Mouse (Mus musculus) forebrain, embryonic 13.5 days (tissue): ENCODE measurements at regions not wholly inside any gene's neighbourhood (a gene's known extent, or its start where the extent isn't known, plus 50 kb on each side); places are given as distances from the start of the nearest gene placed in this dataset.

Experiments used
- ATAC-seq: fragments of 200-750 bp; cut with Nextera tagmentation; 2 replicates; pipeline ENCODE4 v1.8.0; 2017
- H3K27ac ChIP-seq: fragments of 300-500 bp; sonication (generic); 2 replicates; pipeline ENCODE4 v1.5.1; 2015; ENCODE audit warnings: inconsistent platforms, mild to moderate bottlenecking, moderate library complexity
- H3K27me3 ChIP-seq: fragments of 300-500 bp; sonication (generic); 2 replicates; pipeline ENCODE4 v1.6.1; 2015; ENCODE audit warnings: mild to moderate bottlenecking, inconsistent platforms
- H3K36me3 ChIP-seq: fragments of 300-500 bp; sonication (generic); 2 replicates; pipeline ENCODE4 v1.6.1; 2015; ENCODE audit warnings: mild to moderate bottlenecking, inconsistent platforms; ENCODE audit not compliant: poor library complexity, severe bottlenecking
- H3K4me1 ChIP-seq: fragments of 300-500 bp; sonication (generic); 2 replicates; pipeline ENCODE4 v1.6.1; 2015; ENCODE audit warnings: inconsistent platforms
- H3K4me2 ChIP-seq: fragments of 300-500 bp; sonication (generic); 2 replicates; pipeline ENCODE4 v1.6.1; 2015; ENCODE audit warnings: inconsistent platforms, mild to moderate bottlenecking, moderate library complexity
- H3K4me3 ChIP-seq: fragments of 300-500 bp; sonication (generic); 2 replicates; pipeline ENCODE4 v1.5.1; 2015; ENCODE audit warnings: mild to moderate bottlenecking, inconsistent platforms
- H3K9ac ChIP-seq: fragments of 300-500 bp; sonication (generic); 2 replicates; pipeline ENCODE4 v1.6.1; 2015; ENCODE audit warnings: mild to moderate bottlenecking, inconsistent platforms
- H3K9me3 ChIP-seq: fragments of 300-500 bp; sonication (generic); replicated peaks from 2 replicates; pipeline ENCODE4 v1.6.1; 2016; ENCODE audit warnings: inconsistent platforms
- WGBS: fragments of 180-500 bp; shearing (Covaris S2); methylation state at CpG from one replicate; pipeline ENCODE4 v1.1.7; 2015; 5-methylcytosine and 5-hydroxymethylcytosine counted together

DNA sequence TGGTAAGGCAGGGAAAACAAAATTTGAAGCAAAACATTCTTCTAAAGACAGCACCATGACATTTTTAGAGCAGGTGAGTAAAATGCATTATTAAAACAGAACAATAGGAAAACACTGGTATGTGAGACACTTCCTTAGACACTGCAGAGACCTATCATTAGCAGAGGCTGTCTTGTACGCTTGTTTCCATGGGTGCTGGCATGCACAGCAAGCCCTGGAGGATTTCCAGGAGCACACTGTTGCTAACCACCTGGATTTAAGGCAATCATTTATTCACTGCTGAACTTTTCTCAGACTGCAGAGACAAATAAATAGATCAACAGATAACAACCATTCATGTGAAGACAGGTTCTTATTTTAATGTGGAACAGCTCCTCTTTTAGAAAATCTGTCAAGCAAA, 127.7 kb downstream of the Pros1 start:
- Histone ChIP-seq H3K4me2 (no peak overlapping the region), H3K36me3 (no peaks in the 10 kb centered on the region), H3K4me1 (no peaks in the 10 kb centered on the region), H3K27me3 (no peaks in the 10 kb centered on the region), H3K4me3 (no peak overlapping the region), H3K9me3 (no peaks in the 10 kb centered on the region), H3K9ac (no peak overlapping the region), H3K27ac (no peak overlapping the region)
- ATAC-seq: no peak
- 61% methylated on average over 1 of the region's 1 CpGs for WGBS

DNA sequence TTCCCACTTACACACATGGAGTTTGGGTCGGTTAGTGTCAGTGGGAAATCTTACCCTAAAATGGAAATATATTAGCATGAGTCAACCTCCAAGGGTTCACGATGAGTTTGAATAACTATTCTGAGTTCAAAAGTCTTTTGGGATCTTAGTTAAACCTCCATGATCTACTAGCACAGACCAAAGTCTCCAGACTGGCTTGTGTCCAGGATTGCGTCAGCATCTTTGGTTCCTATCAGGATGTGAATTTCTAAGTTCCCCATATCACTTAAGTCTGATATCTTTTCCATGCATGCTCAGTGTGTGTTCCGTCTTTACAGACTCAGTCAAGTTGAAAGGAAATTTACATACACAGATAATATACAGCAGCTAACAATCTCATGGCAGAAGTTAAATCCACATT, 128.5 kb downstream of the Pros1 start:
- Histone ChIP-seq H3K4me1 (no peaks in the 10 kb centered on the region), H3K4me3 (no peak overlapping the region), H3K36me3 (no peaks in the 10 kb centered on the region), H3K27me3 (no peaks in the 10 kb centered on the region), H3K9me3 (no peaks in the 10 kb centered on the region), H3K27ac (no peak overlapping the region), H3K9ac (no peak overlapping the region), H3K4me2 (no peak overlapping the region)
- 76% methylated on average over 4 of the region's 4 CpGs for WGBS
- ATAC-seq: no peak

DNA sequence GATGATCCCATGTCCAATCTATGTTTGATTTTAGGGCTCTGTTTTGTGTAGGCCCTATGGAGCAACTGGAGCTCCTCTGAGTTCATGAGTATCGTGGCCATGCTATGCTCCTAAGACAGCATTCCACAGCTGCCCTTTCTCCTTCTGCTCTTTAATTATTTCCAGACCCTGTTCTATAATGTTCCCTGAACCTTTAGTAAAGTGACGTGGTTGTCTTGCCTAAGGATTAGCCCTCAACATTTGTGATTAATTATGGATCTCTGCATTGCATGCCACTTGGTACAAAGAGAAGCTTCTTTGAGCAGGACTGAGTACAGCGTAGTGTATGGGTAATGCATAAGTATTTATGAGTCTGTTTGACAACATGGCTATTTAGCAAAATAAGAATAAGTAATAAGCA, 141.4 kb downstream of the Pros1 start:
- no peak for ATAC-seq
- H3K27ac ChIP-seq: no peak overlapping the region
- H3K4me3 ChIP-seq: no peak overlapping the region
- H3K9me3 ChIP-seq: no peaks in the 10 kb centered on the region
- H3K4me2 ChIP-seq: no peak overlapping the region
- H3K27me3 ChIP-seq: no peaks in the 10 kb centered on the region
- H3K9ac ChIP-seq: no peak overlapping the region
- 80% methylated on average over 3 of the region's 3 CpGs for WGBS
- H3K36me3 ChIP-seq: no peaks in the 10 kb centered on the region
- H3K4me1 ChIP-seq: no peaks in the 10 kb centered on the region

DNA sequence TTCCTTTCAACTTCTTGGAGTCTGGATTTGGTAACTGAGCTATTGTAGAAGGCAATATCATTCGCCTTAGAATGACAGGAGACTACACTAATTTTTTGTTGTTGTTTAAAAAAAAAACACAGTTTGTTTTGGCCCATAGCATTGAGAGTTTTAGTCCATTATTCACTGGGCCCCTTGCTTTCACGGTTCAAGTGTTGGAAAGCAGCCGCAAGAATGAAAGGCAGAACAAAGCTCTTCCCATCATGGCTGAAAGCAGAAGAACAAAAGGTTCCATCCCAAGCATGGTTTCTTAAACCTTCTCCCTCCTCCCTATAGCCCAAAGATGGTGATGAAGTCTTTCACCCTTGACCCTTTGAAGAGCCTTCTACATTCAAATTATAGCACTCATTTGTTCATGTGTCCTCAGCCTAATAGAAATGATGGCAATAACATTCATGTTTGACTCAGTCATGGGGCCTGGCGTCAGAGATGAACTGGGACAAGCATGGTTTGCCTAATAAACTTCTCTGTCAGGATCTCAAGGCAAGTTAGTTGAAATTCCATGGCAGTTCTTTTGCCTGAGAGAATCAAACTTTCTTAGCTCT, 157.1 kb downstream of the Pros1 start:
- no peak overlapping the region for H3K27ac ChIP-seq

DNA sequence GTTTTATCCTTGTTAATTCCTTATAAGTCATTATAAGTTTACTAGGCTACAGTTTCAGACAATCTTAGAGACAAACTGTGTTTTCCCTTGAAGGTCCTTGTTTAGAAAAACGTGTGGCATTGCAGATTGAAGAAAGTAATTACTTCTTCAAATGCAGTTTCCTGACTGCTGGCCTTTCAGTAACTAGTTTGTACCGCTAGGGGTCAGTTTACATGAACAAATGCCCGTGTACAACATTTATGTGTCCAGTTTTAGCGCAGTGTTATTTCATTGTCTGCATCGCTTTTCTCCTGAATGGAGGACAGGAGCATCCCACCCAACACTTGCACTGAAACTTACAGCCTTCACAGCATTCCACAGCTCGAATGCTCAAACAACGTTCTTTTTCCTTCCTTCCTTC, 160.3 kb downstream of the Pros1 start:
- Histone ChIP-seq H3K4me1 (no peaks in the 10 kb centered on the region), H3K9ac (no peak overlapping the region), H3K4me2 (no peak overlapping the region), H3K9me3 (no peaks in the 10 kb centered on the region), H3K27me3 (no peaks in the 10 kb centered on the region), H3K4me3 (no peak overlapping the region), H3K27ac (no peak overlapping the region), H3K36me3 (no peaks in the 10 kb centered on the region)
- WGBS: 39% methylated on average over 7 of the region's 7 CpGs
- no peak for ATAC-seq

More for the DNA sequence above, 157.1 kb downstream of the Pros1 start:
- Histone ChIP-seq H3K4me2 (no peak overlapping the region), H3K36me3 (no peaks in the 10 kb centered on the region), H3K27me3 (no peaks in the 10 kb centered on the region), H3K4me1 (no peaks in the 10 kb centered on the region), H3K9me3 (no peaks in the 10 kb centered on the region), H3K9ac (no peak overlapping the region), H3K4me3 (no peak overlapping the region)
- WGBS: 18% methylated on average over 4 of the region's 4 CpGs
- no peak for ATAC-seq

DNA sequence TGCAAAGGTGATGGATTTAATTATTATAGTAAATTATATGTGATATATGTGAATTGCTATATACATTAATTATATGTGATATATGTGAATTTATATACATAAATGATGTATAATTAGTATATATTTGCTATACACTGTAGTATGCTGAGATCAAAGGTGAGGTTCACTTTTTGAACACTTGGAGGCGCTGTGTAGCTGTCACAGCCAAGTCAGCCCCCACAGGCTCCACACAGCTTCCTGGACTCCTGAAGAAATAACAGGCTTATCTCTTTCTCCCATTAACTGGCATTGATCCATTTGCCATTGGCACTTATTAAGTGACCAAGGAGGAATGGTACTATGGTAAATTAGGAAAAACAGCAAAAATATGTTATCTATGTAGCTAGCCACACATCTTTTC, 162.0 kb downstream of the Pros1 start:
- Histone ChIP-seq H3K4me3 (no peak overlapping the region), H3K9me3 (no peaks in the 10 kb centered on the region), H3K27ac (no peak overlapping the region), H3K4me1 (no peaks in the 10 kb centered on the region), H3K4me2 (no peak overlapping the region), H3K36me3 (no peaks in the 10 kb centered on the region), H3K27me3 (no peaks in the 10 kb centered on the region), H3K9ac (no peak overlapping the region)
- WGBS: 31% methylated on average over 1 of the region's 1 CpGs
- ATAC-seq: peak; percentile 68; the same call in 1 of the 2 replicates

DNA sequence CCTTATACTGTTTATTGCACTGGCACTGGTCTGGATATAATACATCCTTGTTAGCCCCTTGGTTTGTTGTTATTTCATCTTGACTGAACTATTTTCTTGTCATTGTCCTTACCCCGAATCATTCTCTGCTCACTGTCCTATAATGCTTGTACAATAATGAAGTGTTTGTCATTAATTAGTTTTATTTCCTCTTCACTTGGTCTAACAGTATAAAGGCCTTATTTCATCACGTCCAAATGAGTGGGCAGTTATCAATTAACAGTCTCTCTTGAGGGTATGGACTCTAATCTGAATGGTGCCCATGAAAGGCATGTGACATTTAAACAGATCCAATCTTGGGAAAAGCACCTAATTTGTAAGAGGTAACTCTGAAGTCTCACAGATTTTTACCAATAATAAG, 162.6 kb downstream of the Pros1 start:
- 22% methylated on average over 2 of the region's 2 CpGs for WGBS
- no peak overlapping the region for H3K4me3 ChIP-seq
- no peak overlapping the region for H3K4me2 ChIP-seq
- no peak overlapping the region for H3K9ac ChIP-seq
- ATAC-seq: peak; percentile 21; the same call in 1 of the 2 replicates
- no peaks in the 10 kb centered on the region for H3K4me1 ChIP-seq
- H3K27me3 ChIP-seq: no peaks in the 10 kb centered on the region
- H3K36me3 ChIP-seq: no peaks in the 10 kb centered on the region
- no peaks in the 10 kb centered on the region for H3K9me3 ChIP-seq
- H3K27ac ChIP-seq: no peak overlapping the region

DNA sequence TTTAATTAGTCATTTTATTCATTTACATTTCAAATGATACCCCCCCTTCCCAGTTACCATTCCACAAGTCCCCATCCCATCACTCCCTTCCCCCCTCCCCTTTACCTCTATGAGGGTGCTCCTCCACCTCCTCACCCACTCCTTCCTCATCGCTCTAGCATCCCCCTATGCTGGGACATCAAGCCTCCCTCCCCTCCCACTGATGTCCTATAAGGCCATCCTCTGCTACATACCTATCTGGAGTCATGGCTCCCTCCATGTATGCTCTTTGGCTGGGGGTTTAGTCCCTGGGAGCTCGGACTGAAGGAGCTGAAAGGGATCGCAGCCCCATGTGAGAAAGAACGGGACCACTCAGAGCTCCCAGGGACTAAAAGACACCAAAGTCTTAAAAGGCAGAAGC, 176.3 kb downstream of the Pros1 start:
- Histone ChIP-seq H3K4me3 (no peak overlapping the region), H3K4me1 (peaks cover 22% of the 10 kb centered on the region), H3K27me3 (no peaks in the 10 kb centered on the region), H3K9me3 (no peaks in the 10 kb centered on the region), H3K27ac (peak overlapping the region; percentile 65), H3K9ac (no peak overlapping the region), H3K4me2 (peak overlapping the region; percentile 31), H3K36me3 (no peaks in the 10 kb centered on the region)
- ATAC-seq: peak; percentile 63; the same call in 1 of the 2 replicates
- WGBS: 54% methylated on average over 4 of the region's 4 CpGs

DNA sequence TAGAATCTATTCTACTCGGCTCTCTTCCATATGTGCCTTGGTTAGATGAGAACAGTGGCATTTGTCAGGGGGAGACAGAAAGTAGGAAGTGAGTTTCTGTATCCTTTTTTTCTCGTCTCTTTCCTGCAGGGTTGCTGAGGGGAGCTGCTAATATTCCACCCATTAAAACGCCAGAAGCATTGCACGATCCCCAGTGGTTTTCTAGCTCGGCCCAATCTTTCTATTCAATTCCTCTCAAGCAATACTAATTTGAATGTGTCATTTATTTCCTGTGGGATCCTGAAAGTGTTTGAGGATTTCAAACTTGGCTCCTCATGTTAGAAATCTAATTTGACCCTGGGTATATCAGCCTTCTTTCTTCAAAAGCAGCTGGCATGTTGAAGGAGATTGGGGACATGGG, 176.9 kb downstream of the Pros1 start:
- Histone ChIP-seq H3K36me3 (no peaks in the 10 kb centered on the region), H3K4me3 (no peak overlapping the region), H3K27ac (peak overlapping the region; percentile 65), H3K9me3 (no peaks in the 10 kb centered on the region), H3K4me1 (peaks cover 22% of the 10 kb centered on the region), H3K9ac (no peak overlapping the region), H3K4me2 (peak overlapping the region; percentile 31), H3K27me3 (no peaks in the 10 kb centered on the region)
- peak; percentile 70 for ATAC-seq
- 10% methylated on average over 5 of the region's 5 CpGs for WGBS

DNA sequence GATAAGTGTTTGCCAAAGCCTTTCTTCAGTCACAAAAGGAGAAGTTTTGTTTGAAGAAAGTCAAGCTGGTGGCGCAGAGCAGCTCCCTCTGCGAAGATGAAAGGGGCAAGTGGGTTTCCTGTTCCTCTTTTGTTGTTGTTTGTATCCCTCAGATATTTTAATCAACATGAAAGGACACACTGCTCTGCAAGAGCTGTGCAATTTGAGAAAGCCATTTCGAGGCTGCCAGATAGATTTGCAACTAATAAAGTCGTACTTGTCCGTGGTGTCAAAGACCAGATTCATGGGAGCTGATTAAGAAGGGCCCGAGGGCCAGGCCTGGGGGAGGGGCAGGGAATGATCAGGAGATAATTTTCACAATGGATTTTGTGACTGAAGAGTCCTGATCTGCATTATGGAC, 177.7 kb downstream of the Pros1 start:
- Histone ChIP-seq H3K4me2 (no peak overlapping the region; the same call in 1 of the 2 replicates), H3K9ac (no peak overlapping the region), H3K9me3 (no peaks in the 10 kb centered on the region), H3K27me3 (no peaks in the 10 kb centered on the region), H3K27ac (peak overlapping the region; percentile 65), H3K36me3 (no peaks in the 10 kb centered on the region), H3K4me1 (peaks cover 22% of the 10 kb centered on the region), H3K4me3 (no peak overlapping the region)
- 3% methylated on average over 6 of the region's 6 CpGs for WGBS
- 0 out of 2 replicates have a peak, but pooled peaks have one; percentile 21 for ATAC-seq

DNA sequence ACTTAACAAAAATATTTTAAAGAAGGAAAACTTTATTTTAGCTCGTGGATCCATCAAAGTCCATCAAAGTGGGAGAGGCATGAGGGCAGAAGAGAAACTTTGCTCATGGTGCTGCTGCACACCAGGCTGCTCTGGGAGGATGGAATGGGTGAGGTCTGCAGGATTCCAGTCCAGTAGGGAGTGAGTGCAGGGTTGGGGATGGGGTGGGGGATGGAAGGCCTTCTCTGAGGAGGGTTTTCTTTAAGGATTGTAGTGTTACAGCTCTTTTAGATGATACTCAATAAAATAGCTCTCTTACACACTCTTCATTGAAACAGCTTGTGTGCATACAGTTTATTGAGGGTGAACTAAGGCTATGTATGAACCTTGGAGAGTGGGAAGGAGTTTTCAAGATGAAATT, 195.0 kb downstream of the Pros1 start:
- WGBS: 62% methylated on average over 1 of the region's 1 CpGs
- H3K36me3 ChIP-seq: no peaks in the 10 kb centered on the region
- ATAC-seq: no peak
- no peak overlapping the region for H3K4me3 ChIP-seq
- no peak overlapping the region for H3K9ac ChIP-seq
- no peak overlapping the region for H3K4me2 ChIP-seq
- H3K4me1 ChIP-seq: no peaks in the 10 kb centered on the region
- H3K27me3 ChIP-seq: no peaks in the 10 kb centered on the region
- no peak overlapping the region for H3K27ac ChIP-seq
- H3K9me3 ChIP-seq: no peaks in the 10 kb centered on the region

DNA sequence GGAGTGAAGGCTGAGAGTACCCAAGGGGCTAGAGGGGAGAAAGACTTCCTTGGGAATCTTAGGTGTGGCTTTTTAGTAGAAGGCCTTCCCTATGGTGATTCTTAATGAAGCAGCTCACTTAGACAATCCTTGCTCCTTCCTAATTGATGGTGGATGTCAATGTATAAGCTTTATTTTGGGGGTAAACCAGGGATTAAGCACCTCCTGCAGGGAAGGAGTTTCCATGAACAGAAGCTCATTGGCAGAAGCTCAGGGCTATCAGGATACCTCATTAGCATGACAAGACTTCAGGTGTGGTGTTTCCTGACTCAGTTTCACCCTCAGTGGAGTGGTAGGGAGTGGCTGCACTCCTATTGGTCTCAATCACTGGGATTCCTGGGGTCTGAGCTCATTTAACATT, 208.8 kb downstream of the Pros1 start:
- Histone ChIP-seq H3K4me1 (no peaks in the 10 kb centered on the region), H3K27ac (no peak overlapping the region), H3K9me3 (no peaks in the 10 kb centered on the region), H3K4me3 (no peak overlapping the region), H3K9ac (no peak overlapping the region), H3K4me2 (no peak overlapping the region), H3K27me3 (no peaks in the 10 kb centered on the region), H3K36me3 (no peaks in the 10 kb centered on the region)
- no peak for ATAC-seq

DNA sequence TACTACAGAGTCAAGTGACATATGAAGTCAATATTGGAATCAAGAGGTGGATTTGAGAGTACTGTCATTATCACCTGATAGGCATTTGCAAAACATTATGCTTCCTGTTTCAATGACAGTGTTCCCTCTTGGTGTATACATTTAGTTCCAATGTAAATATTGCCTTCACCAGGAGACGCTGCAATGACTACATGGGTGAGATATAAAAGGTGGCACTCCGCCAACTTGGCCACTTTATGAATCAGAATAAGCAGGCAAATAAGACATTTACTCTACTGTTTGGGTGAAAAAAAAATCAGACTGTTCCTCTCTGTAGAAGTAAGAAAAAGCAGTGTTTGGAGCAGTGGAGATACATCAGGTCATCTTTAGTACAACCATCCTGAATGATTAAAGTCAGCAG, 215.9 kb downstream of the Pros1 start:
- H3K4me3 ChIP-seq: no peak overlapping the region
- no peak overlapping the region for H3K27ac ChIP-seq
- no peak overlapping the region for H3K4me2 ChIP-seq
- no peak overlapping the region for H3K9ac ChIP-seq
- no peaks in the 10 kb centered on the region for H3K9me3 ChIP-seq
- H3K4me1 ChIP-seq: no peaks in the 10 kb centered on the region
- no peak for ATAC-seq
- H3K36me3 ChIP-seq: no peaks in the 10 kb centered on the region
- 86% methylated on average over 2 of the region's 2 CpGs for WGBS
- no peaks in the 10 kb centered on the region for H3K27me3 ChIP-seq
